Mouse (Mus musculus) midbrain, embryonic 14.5 days (tissue): ENCODE data around the gene Bbx. TPM values are rescaled to one million over a fixed set of nuclear protein-coding genes. Genes with fewer than 3 reads are reported as not detected.
A peak's percentile ranks its signal among the peaks of the same experiment; 100 is the strongest.

Source experiments
- ATAC-seq: fragments of 200-750 bp; cut with Nextera tagmentation; 2 replicates; pipeline ENCODE4 v1.8.0; 2017; ENCODE audit warnings: moderate number of reproducible peaks, moderate library complexity; ENCODE audit not compliant: low FRiP score, low TSS enrichment
- DNase-seq: peaks from one replicate; pipeline ENCODE4 v3.0.0-alpha.2; 2015
- H3K27ac ChIP-seq: fragments of 300-500 bp; sonication (generic); replicated peaks from 2 replicates; pipeline ENCODE4 v1.5.1; 2014; ENCODE audit warnings: mild to moderate bottlenecking, low read depth, low read length, moderate library complexity
- H3K27me3 ChIP-seq: fragments of 300-500 bp; sonication (generic); 2 replicates; pipeline ENCODE4 v1.6.1; 2014; ENCODE audit warnings: low read length, control low read depth, mixed read lengths; ENCODE audit not compliant: control insufficient read depth, insufficient read depth
- H3K36me3 ChIP-seq: fragments of 300-500 bp; sonication (generic); 2 replicates; pipeline ENCODE4 v1.6.1; 2014; ENCODE audit warnings: low read length, control low read depth; ENCODE audit not compliant: control insufficient read depth, insufficient read depth
- H3K4me1 ChIP-seq: fragments of 300-500 bp; sonication (generic); 2 replicates; pipeline ENCODE4 v1.6.1; 2014; ENCODE audit warnings: mild to moderate bottlenecking, antibody characterized with exemption, low read length, control low read depth; ENCODE audit not compliant: control insufficient read depth, insufficient read depth
- H3K4me2 ChIP-seq: fragments of 300-500 bp; sonication (generic); 2 replicates; pipeline ENCODE4 v1.6.1; 2014; ENCODE audit warnings: mild to moderate bottlenecking, low read length, moderate library complexity
- H3K4me3 ChIP-seq: fragments of 300-500 bp; sonication (generic); replicated peaks from 2 replicates; pipeline ENCODE4 v1.5.1; 2014; ENCODE audit warnings: low read depth, low read length
- H3K9ac ChIP-seq: fragments of 300-500 bp; sonication (generic); replicated peaks from 2 replicates; pipeline ENCODE4 v1.6.1; 2014; ENCODE audit warnings: mild to moderate bottlenecking, low read length, moderate library complexity
- H3K9me3 ChIP-seq: fragments of 300-500 bp; sonication (generic); 2 replicates; pipeline ENCODE4 v1.6.1; 2016; ENCODE audit warnings: low read length, control low read depth, mixed read lengths; ENCODE audit not compliant: control insufficient read depth
- WGBS: fragments of 180-500 bp; shearing (Covaris S2); extraction: QIAGEN DNeasy Blood & Tissue Kit; methylation state at CpG from one replicate; pipeline ENCODE4 v1.1.7; 2014; 5-methylcytosine and 5-hydroxymethylcytosine counted together
- polyA plus RNA-seq: library from polyadenylated mRNA; unstranded; fragments of >200 nt; fragmentation: Nextera tagmentation; extraction: Ambion mirVana; gene quantifications from 2 replicates; pipeline ENCODE4 v1.2.1, GENCODE M21; 2014

Gene Bbx
- polyA plus RNA-seq, 1 experiment from 2014 or later = 16.0 TPM

DNA sequence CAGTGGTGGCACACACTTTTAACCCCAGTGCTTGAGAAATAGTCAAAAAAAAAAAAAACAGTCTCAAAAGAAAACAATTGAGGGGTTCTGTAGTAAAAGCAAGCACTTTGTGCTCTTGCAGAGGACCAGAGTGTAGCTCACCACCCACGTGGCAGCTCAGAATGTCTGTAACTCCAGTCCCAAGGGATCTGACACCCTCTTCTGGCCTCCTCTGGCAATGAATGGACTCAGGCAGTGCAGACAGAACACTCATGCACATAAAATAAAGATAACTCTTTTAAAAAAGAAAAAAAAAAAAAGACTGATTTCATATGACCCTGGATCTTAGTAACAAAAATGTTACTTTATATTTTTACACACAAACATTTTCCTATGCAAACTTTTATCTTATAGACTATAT is 12.1 kb downstream of the Bbx start:
- peak; percentile 5 for DNase-seq
- Histone ChIP-seq H3K36me3 (no peaks in the 10 kb centered on the region), H3K9me3 (no peaks in the 10 kb centered on the region), H3K9ac (no peak overlapping the region), H3K27ac (no peak overlapping the region), H3K4me1 (no peaks in the 10 kb centered on the region), H3K4me2 (no peak overlapping the region), H3K4me3 (no peak overlapping the region), H3K27me3 (no peaks in the 10 kb centered on the region)
- ATAC-seq = no peak
- WGBS = 27% methylated on average over 1 of the region's 1 CpGs

DNA sequence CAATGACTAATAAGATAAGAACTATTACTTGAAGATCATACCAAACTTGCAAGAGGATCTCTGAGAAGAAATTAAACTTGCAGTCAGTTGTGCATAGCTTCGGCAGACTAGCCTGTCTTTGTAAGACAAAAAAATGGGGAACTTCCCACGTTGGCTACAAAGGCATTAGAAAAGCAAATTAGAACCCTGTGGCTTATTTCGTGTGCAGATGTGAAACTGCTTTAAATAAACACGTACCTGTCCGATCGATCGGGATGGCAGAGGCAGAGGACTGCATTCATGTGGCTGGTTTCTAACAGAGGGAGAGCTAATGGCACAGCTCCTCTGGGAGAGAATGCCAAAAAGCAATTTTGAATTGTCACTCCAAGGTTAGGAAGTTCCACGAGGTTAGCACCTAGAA is 16.8 kb downstream of the Bbx start:
- 77% methylated on average over 8 of the region's 8 CpGs for WGBS

DNA sequence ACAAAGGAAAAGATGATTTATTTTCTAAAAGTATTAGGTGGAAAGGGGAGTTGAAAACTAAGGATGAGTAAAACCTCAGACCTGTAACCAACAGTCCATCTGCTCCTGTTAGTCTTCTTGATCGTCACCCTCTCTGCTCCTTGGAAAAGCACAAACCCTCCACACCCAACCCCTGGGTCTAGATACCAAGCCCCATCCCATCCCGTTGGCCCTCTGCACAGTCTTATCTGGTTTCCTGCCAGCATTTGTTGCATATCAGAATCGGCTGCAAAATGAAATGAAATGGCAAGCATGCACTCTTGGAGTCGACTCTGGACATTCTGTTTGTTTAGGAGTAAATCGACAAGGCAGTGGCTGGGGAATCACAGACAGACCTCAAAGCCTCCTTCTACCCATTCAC is 29.3 kb downstream of the Bbx start:
- Histone ChIP-seq H3K9ac (no peak overlapping the region), H3K27me3 (no peaks in the 10 kb centered on the region), H3K9me3 (no peaks in the 10 kb centered on the region), H3K36me3 (no peaks in the 10 kb centered on the region), H3K27ac (no peak overlapping the region), H3K4me2 (no peak overlapping the region), H3K4me1 (no peaks in the 10 kb centered on the region), H3K4me3 (no peak overlapping the region)
- ATAC-seq = no peak
- no peak for DNase-seq
- 92% methylated on average over 5 of the region's 5 CpGs for WGBS

More for the DNA sequence above, 16.8 kb downstream of the Bbx start:
- H3K27me3 ChIP-seq = no peaks in the 10 kb centered on the region
- no peak overlapping the region for H3K9ac ChIP-seq
- no peak overlapping the region for H3K4me3 ChIP-seq
- DNase-seq = no peak
- H3K36me3 ChIP-seq = no peaks in the 10 kb centered on the region
- no peak for ATAC-seq
- no peak overlapping the region for H3K4me2 ChIP-seq
- H3K27ac ChIP-seq = no peak overlapping the region
- no peaks in the 10 kb centered on the region for H3K9me3 ChIP-seq
- H3K4me1 ChIP-seq = no peaks in the 10 kb centered on the region

DNA sequence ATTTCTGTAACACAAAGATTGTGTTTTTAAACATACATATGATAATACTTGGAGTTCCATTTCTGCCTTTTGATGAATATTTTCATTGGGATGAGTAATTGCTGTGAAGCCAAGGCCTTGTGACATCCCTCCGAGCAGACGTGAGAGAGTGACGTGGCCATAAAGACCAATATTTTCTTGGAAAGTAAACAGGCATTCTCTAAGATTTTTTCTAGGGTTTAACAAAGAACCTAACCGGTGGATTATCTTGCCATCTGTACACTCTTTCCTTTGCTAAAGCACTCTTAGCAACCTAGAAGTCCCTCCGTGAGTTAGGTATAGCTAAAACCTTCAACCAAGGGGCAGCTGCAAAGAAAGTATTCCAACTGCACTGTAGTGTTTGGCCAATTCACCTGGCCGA is 32.4 kb downstream of the Bbx start:
- 91% methylated on average over 6 of the region's 6 CpGs for WGBS
- no peaks in the 10 kb centered on the region for H3K27me3 ChIP-seq

DNA sequence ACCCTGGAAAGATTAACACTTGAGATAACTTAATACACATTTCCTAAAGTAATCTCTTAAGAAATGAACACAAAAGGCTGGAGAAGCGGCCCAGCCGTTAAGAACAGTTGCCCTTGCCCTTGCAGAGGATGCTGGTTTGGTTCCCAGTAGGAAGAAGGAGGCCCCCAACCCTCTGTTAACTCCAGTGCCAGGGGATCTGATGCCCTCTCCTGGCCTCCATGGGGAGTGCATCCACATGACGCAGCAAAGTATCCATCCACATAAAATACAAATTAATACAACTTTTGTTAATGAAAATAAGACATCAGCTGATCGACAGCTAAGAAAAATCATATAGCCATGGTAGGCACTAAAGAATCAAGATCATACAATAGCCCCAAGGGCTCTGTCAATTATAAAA is 33.6 kb downstream of the Bbx start:
- no peaks in the 10 kb centered on the region for H3K27me3 ChIP-seq
- 67% methylated on average over 4 of the region's 4 CpGs for WGBS
- H3K4me2 ChIP-seq = no peak overlapping the region
- no peaks in the 10 kb centered on the region for H3K36me3 ChIP-seq
- ATAC-seq (no peak), DNase-seq (no peak)
- H3K4me1 ChIP-seq = no peaks in the 10 kb centered on the region
- no peaks in the 10 kb centered on the region for H3K9me3 ChIP-seq
- no peak overlapping the region for H3K27ac ChIP-seq
- no peak overlapping the region for H3K9ac ChIP-seq
- H3K4me3 ChIP-seq = no peak overlapping the region

More for the DNA sequence above, 32.4 kb downstream of the Bbx start:
- no peaks in the 10 kb centered on the region for H3K36me3 ChIP-seq
- H3K4me3 ChIP-seq = no peak overlapping the region
- H3K9me3 ChIP-seq = no peaks in the 10 kb centered on the region
- H3K4me2 ChIP-seq = no peak overlapping the region
- no peaks in the 10 kb centered on the region for H3K4me1 ChIP-seq
- H3K27ac ChIP-seq = no peak overlapping the region
- DNase-seq (no peak), ATAC-seq (no peak)
- no peak overlapping the region for H3K9ac ChIP-seq

DNA sequence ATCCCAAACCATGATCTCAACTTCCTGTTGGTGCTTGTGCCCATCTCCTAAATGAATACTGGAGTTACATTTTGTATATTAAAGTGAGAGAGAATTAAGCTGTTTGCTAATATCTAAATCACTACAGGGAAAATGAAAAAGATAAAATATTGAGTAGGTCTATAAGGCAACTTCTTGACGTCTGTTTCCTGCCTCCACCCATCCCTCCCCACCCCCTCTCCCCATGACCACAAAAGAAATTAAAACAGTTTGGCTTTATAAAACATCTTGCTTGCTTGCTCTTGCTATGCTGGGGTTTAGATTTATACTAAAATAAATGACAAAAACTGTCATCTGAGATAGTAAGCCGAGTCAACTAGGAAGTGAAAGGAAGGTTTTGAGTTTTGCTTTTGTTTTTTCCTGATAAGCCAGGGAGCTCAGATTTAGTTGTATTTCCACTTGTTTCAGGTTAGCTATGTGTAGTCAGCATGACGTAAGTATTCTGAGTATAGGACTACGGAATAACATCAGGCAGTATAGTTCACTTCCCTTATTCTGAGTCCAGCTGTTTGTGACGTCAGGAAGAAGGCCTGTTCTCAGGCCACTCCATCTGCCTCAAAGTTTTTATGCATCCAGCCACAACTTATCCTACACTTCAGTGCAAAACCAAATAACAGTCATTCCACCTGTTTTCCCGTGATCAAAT is 36.1 kb downstream of the Bbx start:
- H3K9ac ChIP-seq = no peak overlapping the region
- H3K4me1 ChIP-seq = no peaks in the 10 kb centered on the region
- ATAC-seq (no peak), DNase-seq (no peak)
- WGBS = 93% methylated on average over 6 of the region's 6 CpGs
- H3K27me3 ChIP-seq = no peaks in the 10 kb centered on the region
- H3K4me3 ChIP-seq = no peak overlapping the region
- no peaks in the 10 kb centered on the region for H3K36me3 ChIP-seq
- no peak overlapping the region for H3K27ac ChIP-seq
- H3K9me3 ChIP-seq = no peaks in the 10 kb centered on the region
- H3K4me2 ChIP-seq = no peak overlapping the region

DNA sequence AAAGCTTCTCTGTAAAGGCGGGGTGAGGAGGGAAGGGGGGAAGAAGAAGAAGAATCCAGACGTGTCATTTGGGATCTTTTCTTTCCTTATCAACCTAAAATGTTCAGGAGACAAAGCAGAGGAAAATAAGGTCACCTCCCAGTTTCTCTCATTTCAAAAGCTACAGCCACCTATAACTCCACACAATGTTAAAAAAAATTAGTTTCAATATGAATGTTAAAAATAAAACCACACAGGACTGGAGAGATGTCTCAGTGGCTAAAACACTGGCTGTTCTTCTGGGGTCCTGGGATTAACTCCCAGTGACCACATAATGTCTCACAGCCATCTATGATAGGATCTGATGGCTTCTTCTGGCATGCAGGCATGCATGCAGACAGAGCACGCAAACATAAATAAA is 43.7 kb downstream of the Bbx start:
- no peak for ATAC-seq
- H3K9ac ChIP-seq = no peak overlapping the region
- H3K27me3 ChIP-seq = no peaks in the 10 kb centered on the region
- no peak for DNase-seq
- no peaks in the 10 kb centered on the region for H3K9me3 ChIP-seq
- H3K4me1 ChIP-seq = no peaks in the 10 kb centered on the region
- H3K27ac ChIP-seq = no peak overlapping the region
- no peak overlapping the region for H3K4me3 ChIP-seq
- H3K4me2 ChIP-seq = no peak overlapping the region
- WGBS = 71% methylated on average over 3 of the region's 3 CpGs
- no peaks in the 10 kb centered on the region for H3K36me3 ChIP-seq

DNA sequence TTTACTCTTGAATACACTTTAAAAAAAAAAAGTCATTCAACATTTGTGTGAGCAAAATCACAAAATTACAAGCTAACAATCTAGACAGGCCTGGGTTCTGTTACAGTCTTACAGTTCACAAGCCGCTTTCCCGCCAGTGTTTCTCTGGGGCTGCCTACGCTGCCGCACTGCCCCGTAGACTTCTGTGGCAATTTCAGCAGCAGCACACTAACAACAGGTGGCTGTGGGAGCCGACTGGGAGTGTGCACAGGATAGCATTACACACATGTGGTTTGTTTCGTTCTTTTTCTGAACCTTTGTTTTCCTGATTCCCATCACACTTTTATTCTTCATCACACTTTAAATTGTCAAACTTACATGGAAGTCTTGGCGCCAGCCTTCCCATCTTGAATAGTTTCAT is 48.6 kb downstream of the Bbx start:
- no peak for DNase-seq
- Histone ChIP-seq H3K4me2 (no peak overlapping the region), H3K4me1 (peaks cover 8% of the 10 kb centered on the region), H3K27ac (no peak overlapping the region), H3K9me3 (no peaks in the 10 kb centered on the region), H3K9ac (no peak overlapping the region), H3K27me3 (no peaks in the 10 kb centered on the region), H3K4me3 (no peak overlapping the region), H3K36me3 (no peaks in the 10 kb centered on the region)
- WGBS = 97% methylated on average over 8 of the region's 8 CpGs
- ATAC-seq = no peak

DNA sequence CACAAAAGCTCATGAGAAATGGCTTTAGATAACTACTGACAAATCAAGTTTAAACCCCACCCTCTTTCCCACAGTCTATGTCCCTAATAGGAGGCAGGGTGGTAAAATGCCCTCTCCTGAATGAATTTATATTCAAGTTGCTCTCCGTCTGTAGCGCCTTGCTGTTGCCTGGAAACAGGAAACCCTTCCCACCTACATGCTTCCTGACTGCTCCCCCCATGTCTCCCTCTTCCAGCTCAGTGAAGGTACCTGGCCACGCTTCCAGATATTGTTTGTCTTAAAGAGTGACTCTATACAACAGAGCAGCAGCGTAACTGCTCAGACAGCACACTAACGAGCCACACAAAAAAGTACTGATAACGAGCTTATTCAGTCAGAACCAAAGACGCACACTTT is 50.8 kb downstream of the Bbx start:
- Histone ChIP-seq H3K4me2 (peak overlapping the region; percentile 48), H3K9me3 (no peaks in the 10 kb centered on the region), H3K36me3 (no peaks in the 10 kb centered on the region), H3K4me1 (peaks cover 8% of the 10 kb centered on the region), H3K27me3 (no peaks in the 10 kb centered on the region), H3K27ac (no peak overlapping the region), H3K4me3 (peak overlapping the region; percentile 22), H3K9ac (0 out of 2 replicates have a peak overlapping the region, but pooled peaks have one; percentile 3)
- WGBS = 32% methylated on average over 7 of the region's 7 CpGs
- DNase-seq (peak; percentile 61), ATAC-seq (peak; percentile 65; the same call in 1 of the 2 replicates)
